Mouse (Mus musculus) erythroblast, embryonic 14.5 days (primary cell): ENCODE data around the gene Tmem164.

Source experiments
- GATA1 ChIP-seq: IDR thresholded peaks from 2 replicates; pipeline ENCODE4 v1.6.1; 2012; ENCODE audit warnings: low read length, inconsistent platforms, mixed read lengths
- TAL1 ChIP-seq: IDR thresholded peaks from 3 replicates; pipeline ENCODE4 v1.6.1; 2012; ENCODE audit warnings: low read length, inconsistent platforms, mixed read lengths

DNA sequence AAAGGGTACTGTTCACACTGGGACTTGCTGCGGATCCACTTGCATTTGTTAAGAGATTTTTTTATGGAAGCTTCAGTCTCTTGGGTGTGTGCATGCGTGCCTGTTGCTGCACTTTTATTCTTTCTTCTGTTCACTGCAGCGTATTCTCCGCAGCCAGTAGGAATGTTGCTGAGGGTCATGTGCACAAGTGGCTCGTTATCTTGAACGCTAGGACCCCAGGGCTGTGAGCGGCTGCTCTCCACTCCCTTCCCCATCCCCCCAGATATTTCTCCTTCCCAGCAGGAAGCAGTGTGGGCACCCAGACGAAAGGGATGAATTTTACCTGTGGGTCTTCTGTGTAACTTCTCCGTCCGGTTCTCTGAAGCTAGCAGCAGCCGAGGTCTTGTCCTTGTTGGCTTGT, 15.6 kb downstream of the Tmem164 start:
- TF ChIP-seq GATA1: no peak
- no peak for TF ChIP-seq TAL1
